Mouse (Mus musculus) gastrocnemius, postnatal 14 days (tissue): ENCODE results near the gene Selenok. TPM values are rescaled to one million over a fixed set of nuclear protein-coding genes. Genes with fewer than 3 reads are reported as not detected.

ENCODE experiments used
- DNase-seq: peaks from one replicate; pipeline ENCODE4 v3.0.0; 2021; ENCODE audit warnings: mixed read lengths
- intact Hi-C: fragments of 180-260 bp; cut with DNase I; formaldehyde crosslinking; loops from one replicate; pipeline ENCODE4 v1.15.1; 2025; ENCODE audit warnings: low total_unique reads
- microRNA-seq, 2 experiments: library from miRNA; unstranded; fragments of <30 nt; microRNA quantifications; one replicate each; pipeline ENCODE4 v1.2.0; 2021
- total RNA-seq, 2 experiments: library from RNA; stranded (reverse); gene quantifications; 2 replicates each; pipeline ENCODE4 v1.2.3; 2021

Selenok gene
- total RNA-seq, 2 experiments from 2014 or later = 55.1 to 60.3 TPM

GRCm38 (mm10) chr14:30022471-30022870 lies 54.4 kb downstream of the Selenok start:
- no peak for DNase-seq
- intact Hi-C loops = no loop called here

- intact Hi-C loops = no loop called here
- DNase-seq = no peak
Measured at GRCm38 (mm10) chr14:30024387-30024786, 56.3 kb downstream of the Selenok start.

Small RNA genes lying within 50 kb of the gene (microRNA-seq; reads per million reads assigned to microRNA genes)
- 0 to 0.50 reads per million in 2 experiments for gene Mir6947

Other genes starting within 250 kb of the Selenok start
- 1 to 10 TPM in 1 of 2 experiments, under 1 TPM in 1; 0.62 to 1.7 TPM for gene Cacna2d3, start 246.4 kb upstream of the Selenok start, total RNA-seq
- gene Actr8, start 10.0 kb downstream of the Selenok start, total RNA-seq = 10 to 100 TPM; 24.1 to 29.7 TPM
- under 1 TPM in 1 of 2 experiments, not detected in 1; 0.10 TPM for gene Il17rb, start 40.6 kb downstream of the Selenok start, total RNA-seq
- gene Chdh, start 40.7 kb downstream of the Selenok start, total RNA-seq = under 1 TPM; 0.20 to 0.49 TPM